Mouse (Mus musculus): ENCODE data around the gene Crabp2.

DNA sequence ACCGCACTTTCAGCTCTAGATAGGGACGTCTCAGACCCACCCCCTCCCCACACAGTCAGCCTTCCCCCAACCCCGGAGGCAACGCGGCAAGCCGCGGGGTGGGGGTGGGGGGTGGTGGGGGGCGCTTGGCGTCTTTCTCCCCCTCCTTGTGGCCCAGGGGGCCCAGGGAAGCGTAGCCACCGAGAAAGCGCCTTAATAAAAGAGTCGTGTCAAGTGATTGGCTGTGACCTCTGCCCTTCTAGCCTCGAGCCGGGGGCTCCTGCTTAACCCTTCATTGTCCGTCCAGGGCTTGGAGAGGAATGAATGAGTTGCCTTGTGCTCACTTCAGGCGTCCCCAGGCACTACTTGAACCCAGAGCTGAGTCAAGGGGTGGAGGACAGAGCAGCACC, 661 bp upstream of the Crabp2 start:
- TF ChIP-seq POLR2A (IDR thresholded peaks at IDR 0.05; ENCODE audit: insufficient read depth, low read depth, low read length) (no peak), CTCF (IDR thresholded peaks at IDR 0.05; ENCODE audit: insufficient read depth, low read depth, low read length) (0 out of 2 replicates have a peak, but pooled peaks have one; percentile 3)

Data from olfactory bulb, adult 2 months (tissue).